Mouse (Mus musculus) right cerebral cortex, postnatal 10 days (tissue): ENCODE data around the gene Mup5.
A peak's percentile ranks its signal among the peaks of the same experiment; 100 is the strongest.
"Not testable (repeated sequence)": the region's sequence is repeated elsewhere in the genome, so short reads cannot be mapped to it uniquely, and the experiment has no call there.

ENCODE experiments used
- DNase-seq, 2 experiments: peaks; one replicate each; pipeline ENCODE4 v3.0.0; 2021; ENCODE audit warnings: low spot score in 2 of 2

Gene Mup5

DNA sequence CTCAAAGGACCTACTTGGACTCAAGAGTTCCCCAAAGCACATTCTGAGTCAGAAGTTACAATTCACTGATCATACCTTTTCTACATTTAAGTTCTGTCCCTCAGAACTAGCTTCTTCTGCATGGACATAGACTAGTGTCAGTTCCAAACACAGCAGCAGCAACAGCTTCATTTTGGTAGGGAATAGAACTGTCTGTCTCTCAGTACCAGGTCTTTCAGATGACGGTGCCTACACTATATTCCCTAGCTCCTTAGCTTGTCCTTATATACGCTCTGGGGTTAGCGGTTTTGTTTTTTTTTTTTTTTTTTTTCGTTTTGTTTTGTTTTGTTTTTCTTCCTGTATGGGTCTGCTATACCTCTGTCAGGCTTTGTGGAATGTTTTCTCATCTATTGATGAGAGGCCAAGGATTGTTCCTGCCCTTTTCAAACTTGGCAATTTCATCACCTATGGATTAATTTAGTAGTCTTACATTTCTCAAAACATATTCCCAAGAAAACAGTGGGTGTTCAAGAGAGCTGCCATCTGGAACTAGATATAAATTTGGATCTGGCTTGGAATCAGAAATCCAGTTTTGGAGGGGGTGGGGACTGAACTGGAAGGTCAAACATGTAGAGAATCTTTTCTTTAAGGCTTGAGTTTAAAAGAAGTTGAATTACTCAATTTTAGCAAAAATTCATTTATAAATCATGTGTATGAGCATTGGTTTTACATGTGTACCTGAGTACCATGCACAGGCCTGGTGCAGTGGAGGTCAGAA is at the start of gene Mup5:
TSS of gene Mup5 (minus strand) at position 282 of the 757 bp plus-strand sequence.
- peak in 1 of 2 experiments; percentile 30 for DNase-seq

GRCm38 (mm10) chr4:61858160-61858559 is 23.1 kb upstream of the Mup5 start:
- DNase-seq, result no peak

GRCm38 (mm10) chr4:61855831-61856698 is 21.0 kb upstream of the Mup5 start:
- no peak for DNase-seq

DNA sequence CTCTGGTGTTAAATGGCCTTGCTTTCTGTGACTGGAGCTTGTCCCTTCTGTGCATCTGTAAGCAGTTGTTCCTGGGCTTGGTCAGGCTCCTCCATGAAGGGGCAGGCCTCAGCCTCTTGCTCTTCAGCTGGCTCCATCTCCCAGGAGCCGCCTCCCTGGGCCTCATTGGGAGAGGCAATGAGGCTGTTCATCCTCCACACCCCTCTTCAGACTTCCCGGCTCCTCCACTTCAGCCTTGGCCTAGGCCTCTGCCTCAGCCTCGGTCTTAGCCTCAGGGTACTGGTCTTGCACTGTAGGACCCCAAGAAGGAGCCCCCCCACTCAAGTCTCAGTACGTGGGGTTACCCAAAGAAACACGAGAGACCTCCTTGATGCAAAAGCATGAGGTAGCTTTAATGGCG is 20.3 kb upstream of the Mup5 start:
- no peak for DNase-seq

DNA sequence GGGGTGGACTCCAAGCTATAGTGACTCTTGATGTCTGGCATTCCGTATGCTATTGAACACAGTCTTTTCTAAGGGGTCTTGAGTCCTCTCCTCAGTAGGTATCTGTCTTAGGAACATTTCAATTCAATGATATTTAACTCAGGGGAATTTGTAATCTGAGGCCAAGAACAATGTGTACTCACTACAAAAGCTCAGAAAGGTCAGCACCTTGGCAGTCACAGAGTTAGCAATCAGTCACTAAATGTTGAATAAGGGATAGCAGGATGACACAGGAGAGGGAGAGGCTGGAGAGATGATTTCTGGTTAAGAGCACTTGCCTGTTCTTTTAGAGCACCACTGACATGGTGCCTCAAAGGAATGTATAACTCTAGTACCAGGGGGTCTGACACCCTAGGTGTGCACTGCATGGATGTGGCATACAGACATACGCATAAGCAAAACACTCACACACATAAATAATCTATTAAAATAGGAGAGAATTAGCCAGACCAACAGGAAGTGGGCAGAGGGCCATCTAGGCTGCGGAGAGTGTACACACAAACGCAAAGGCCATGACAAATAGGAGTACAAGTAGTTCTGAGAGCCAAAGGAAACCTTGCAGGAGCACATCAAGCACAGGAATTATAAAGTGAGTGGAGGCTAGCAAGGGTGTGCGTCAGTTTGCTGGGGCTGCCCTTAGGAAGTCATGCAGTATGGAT is 9.9 kb upstream of the Mup5 start:
- DNase-seq, result no peak

- no peak for DNase-seq
These were observed 5.8 kb downstream of the Mup5 start for GRCm38 (mm10) chr4:61829211-61829610.

DNA sequence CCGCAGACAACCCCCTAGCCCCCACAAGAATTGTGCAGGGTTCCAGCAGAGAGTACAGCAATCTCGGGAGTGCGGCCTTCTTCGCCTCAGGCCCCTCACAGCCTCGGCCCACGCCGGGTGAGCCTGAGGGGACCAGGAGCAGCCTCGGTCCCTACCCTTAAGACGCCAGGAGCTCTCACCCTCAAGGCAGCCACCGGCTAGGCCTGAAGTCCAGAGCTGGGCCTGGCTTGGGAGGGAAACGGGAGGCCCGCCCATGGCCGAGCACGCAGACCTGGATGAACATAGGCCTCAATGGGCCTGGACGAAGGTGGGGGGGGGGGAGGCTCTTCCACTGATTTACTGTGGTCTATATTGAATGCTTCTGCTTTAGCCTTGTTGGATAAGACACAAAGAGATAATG is 11.8 kb downstream of the Mup5 start:
- no peak for DNase-seq

DNA sequence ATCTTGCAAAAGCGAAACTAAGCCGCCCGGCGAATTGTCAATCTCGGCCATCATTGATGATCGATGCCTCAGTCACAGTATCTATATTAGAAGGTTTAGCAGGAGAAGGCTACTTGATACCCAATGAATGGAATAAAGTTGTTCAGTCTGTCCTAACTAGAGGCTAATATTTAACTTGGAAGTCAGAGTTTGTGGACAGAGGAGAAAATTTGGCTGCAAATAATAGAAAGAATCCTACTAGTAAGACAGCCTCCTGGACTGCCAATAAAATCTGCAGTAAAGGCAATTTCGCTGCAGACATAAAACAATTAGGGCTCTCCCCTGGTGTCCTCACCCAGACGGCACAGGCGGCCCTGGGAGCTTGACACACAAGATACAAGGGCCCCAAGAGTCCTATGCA is 12.5 kb downstream of the Mup5 start:
- DNase-seq, result not testable (repeated sequence)

- DNase-seq, result no peak
These were observed 19.4 kb downstream of the Mup5 start for GRCm38 (mm10) chr4:61815602-61816001.

DNA sequence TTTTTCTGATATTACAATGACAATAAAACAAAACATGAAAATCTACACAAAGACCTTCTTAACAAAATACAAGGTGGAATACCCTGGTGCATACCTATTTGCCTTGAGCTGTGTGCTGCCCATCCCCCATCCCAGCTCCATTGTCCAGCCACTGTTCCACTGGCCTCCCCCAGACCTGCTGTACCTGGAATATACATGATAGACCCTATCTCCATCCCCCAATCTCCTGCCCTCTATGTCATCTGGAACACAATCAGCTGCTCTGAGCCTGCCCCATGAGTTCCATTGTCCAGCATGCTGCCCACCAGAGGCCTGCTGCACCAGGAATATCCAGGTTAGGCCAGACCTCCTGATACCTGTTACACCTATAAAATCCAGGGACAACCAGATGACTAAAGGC is 21.6 kb downstream of the Mup5 start:
- DNase-seq, result no peak

GRCm38 (mm10) chr4:61811193-61811592 is 23.8 kb downstream of the Mup5 start:
- peak in 1 of 2 experiments; percentile 49 for DNase-seq

- DNase-seq, result not testable (repeated sequence)
These were observed 26.1 kb downstream of the Mup5 start for GRCm38 (mm10) chr4:61808926-61809325.

DNA sequence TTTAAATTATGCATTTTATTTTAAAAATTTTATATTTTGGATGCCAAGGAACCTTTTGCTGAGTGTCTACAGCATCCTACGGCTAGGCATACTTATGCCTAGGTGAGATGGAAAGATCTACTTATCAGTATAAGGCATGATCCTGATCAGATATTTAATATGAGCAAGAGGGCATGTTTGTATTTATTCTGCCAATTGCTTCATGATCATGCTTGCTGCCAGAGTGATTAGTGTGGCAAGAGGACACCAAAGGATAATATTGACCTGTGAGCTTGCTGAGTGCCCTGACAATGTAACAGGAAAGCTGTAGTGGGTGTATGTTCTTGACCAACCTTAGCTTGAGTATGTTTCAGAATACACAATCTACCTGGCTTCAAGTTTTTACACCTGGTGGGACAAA is 45.3 kb downstream of the Mup5 start:
- not testable (repeated sequence) for DNase-seq

- not testable (repeated sequence) for DNase-seq
These were observed 50.8 kb downstream of the Mup5 start for GRCm38 (mm10) chr4:61784231-61784630.

- not testable (repeated sequence) for DNase-seq
These were observed 52.9 kb downstream of the Mup5 start, which contains the start of gene Mup19 for GRCm38 (mm10) chr4:61782169-61782568. Gene Mup19 (minus strand): TSS chr4:61782269.
